Mouse (Mus musculus) heart, adult 2 months (tissue): ENCODE results near the gene Gclc. TPM values are rescaled to one million over a fixed set of nuclear protein-coding genes. Genes with fewer than 3 reads are reported as not detected.

Experiments
- DNase-seq, 2 experiments: peaks; one replicate each; pipeline ENCODE4 v3.0.0; 2021
- H3K27ac ChIP-seq: fragments of 200-600 bp; 2 replicates; pipeline ENCODE4 v1.8.1; 2022
- H3K27me3 ChIP-seq: fragments of 200-500 bp; 2 replicates; pipeline ENCODE4 v1.6.1; 2012; ENCODE audit warnings: mild to moderate bottlenecking, low read length, inconsistent platforms, mixed read lengths; ENCODE audit not compliant: control insufficient read depth, insufficient read depth
- H3K36me3 ChIP-seq: fragments of 200-500 bp; 2 replicates; pipeline ENCODE4 v1.6.1; 2012; ENCODE audit warnings: low read length, inconsistent platforms; ENCODE audit not compliant: control insufficient read depth, insufficient read depth
- H3K4me1 ChIP-seq: fragments of 200-500 bp; 2 replicates; pipeline ENCODE4 v1.6.1; 2011; ENCODE audit warnings: low read length; ENCODE audit not compliant: control insufficient read depth, insufficient read depth
- H3K4me3 ChIP-seq: fragments of 200-600 bp; 2 replicates; pipeline ENCODE4 v1.8.1; 2022
- H3K79me2 ChIP-seq: fragments of 200-500 bp; replicated peaks from 2 replicates; pipeline ENCODE4 v1.6.1; 2012; ENCODE audit warnings: mild to moderate bottlenecking, inconsistent platforms, low read length, moderate library complexity, mixed read lengths; ENCODE audit not compliant: control insufficient read depth, insufficient read depth
- H3K9ac ChIP-seq: fragments of 200-500 bp; 2 replicates; pipeline ENCODE4 v1.6.1; 2012; ENCODE audit warnings: low read depth, mild to moderate bottlenecking, control low read depth, inconsistent platforms, low read length, mixed read lengths
- CTCF ChIP-seq: fragments of 200-600 bp; IDR thresholded peaks from 2 replicates; pipeline ENCODE4 v1.8.1; 2022; ENCODE audit warnings: antibody characterized with exemption, mild to moderate bottlenecking, moderate library complexity
- EP300 ChIP-seq: fragments of 200-500 bp; IDR thresholded peaks from 2 replicates; pipeline ENCODE4 v1.6.1; 2011; ENCODE audit warnings: low read depth, low read length, control low read depth; ENCODE audit not compliant: insufficient read depth
- POLR2A ChIP-seq: fragments of 200-500 bp; IDR thresholded peaks from 2 replicates; pipeline ENCODE4 v1.6.1; 2011; ENCODE audit warnings: mild to moderate bottlenecking, low read depth, low read length, control low read depth; ENCODE audit not compliant: insufficient read depth
- WGBS: fragments of 180-500 bp; shearing (Covaris S2); methylation state at CpG from one replicate; pipeline ENCODE4 v1.1.7; 2018; 5-methylcytosine and 5-hydroxymethylcytosine counted together
- intact Hi-C: fragments of 180-260 bp; cut with DNase I; formaldehyde crosslinking; loops from one replicate; pipeline ENCODE4 v1.15.1; 2025
- polyA plus RNA-seq: library from polyadenylated mRNA; depleted of rRNA; stranded (reverse); fragments of >200 nt; gene quantifications from 2 replicates; pipeline ENCODE4 v1.2.3, GENCODE M21; 2012
- total RNA-seq, 2 experiments: library from RNA; stranded (reverse); gene quantifications; 2 replicates each; pipeline ENCODE4 v1.2.3; 2021

Gclc gene
- total and polyA plus RNA-seq, 3 experiments = 6.6 to 12.0 (median 10.6) TPM

DNA sequence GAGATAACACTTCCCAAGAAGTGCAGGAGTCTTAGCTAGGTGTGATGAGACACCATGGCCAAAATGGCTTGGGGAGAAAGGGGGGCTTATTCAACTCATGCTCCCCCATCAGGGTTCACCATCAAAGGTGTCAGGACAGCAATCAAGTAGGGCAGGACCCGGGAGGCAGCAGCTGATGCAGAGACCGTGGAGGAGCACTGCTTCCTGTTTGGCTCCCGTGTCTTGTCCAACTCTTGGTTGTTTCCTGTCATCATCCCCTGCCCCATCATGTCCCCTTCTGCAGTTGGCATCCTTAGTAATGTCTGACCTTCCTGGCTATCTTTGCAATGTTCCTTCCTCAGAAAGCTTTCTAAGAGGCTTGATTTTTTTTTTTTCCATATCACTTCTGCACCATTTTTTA lies 41.5 kb upstream of the Gclc start:
- TF ChIP-seq EP300 = no peak
- TF ChIP-seq POLR2A = no peak
- no peak for TF ChIP-seq CTCF
- Histone ChIP-seq H3K4me1 (no peaks in the 10 kb centered on the region), H3K9ac (no peak overlapping the region), H3K36me3 (no peaks in the 10 kb centered on the region), H3K4me3 (no peak overlapping the region), H3K27ac (no peak overlapping the region), H3K79me2 (no peaks in the 10 kb centered on the region), H3K27me3 (no peaks in the 10 kb centered on the region)
- intact Hi-C loops = no loop called here
- no peak for DNase-seq
- whole genome bisulfite sequencing = 22% methylated on average over 3 of the region's 3 CpGs

DNA sequence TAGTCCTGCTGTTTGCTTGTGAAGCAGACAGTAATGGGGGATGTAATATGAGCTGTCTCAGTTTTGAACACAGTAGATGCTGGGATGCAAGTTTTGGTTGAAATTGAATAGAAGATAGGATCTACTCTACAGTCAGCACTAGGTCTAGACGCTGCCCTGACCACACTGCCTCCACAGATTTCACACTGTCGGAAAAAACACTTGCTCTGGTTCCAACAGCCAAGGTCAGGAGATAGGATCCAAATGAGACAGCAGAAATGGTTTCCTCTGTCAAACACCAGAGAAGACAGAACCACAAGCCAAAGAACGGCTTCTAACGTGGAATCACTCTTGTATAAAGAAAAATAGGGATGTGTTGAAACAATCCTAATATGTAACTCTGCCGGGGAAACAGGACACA lies 41.0 kb upstream of the Gclc start:
- Histone ChIP-seq H3K4me1 (no peaks in the 10 kb centered on the region), H3K79me2 (no peaks in the 10 kb centered on the region), H3K36me3 (no peaks in the 10 kb centered on the region), H3K9ac (no peak overlapping the region), H3K27me3 (no peaks in the 10 kb centered on the region), H3K4me3 (no peak overlapping the region), H3K27ac (no peak overlapping the region)
- TF ChIP-seq EP300 = no peak
- TF ChIP-seq CTCF = no peak
- no peak for TF ChIP-seq POLR2A
- WGBS = 44% methylated on average over 5 of the region's 5 CpGs
- intact Hi-C loops = no loop called here
- DNase-seq = no peak

GRCm38 (mm10) chr9:77715262-77715661 lies 39.1 kb upstream of the Gclc start:
- WGBS = 98% methylated on average over 2 of the region's 2 CpGs
- intact Hi-C loops = no loop called here
- no peaks in the 10 kb centered on the region for H3K4me1 ChIP-seq
- DNase-seq = no peak
- H3K4me3 ChIP-seq = no peak overlapping the region
- no peaks in the 10 kb centered on the region for H3K27me3 ChIP-seq
- H3K27ac ChIP-seq = no peak overlapping the region
- H3K36me3 ChIP-seq = no peaks in the 10 kb centered on the region
- no peaks in the 10 kb centered on the region for H3K79me2 ChIP-seq
- TF ChIP-seq CTCF = no peak
- no peak for TF ChIP-seq POLR2A
- TF ChIP-seq EP300 = no peak
- no peak overlapping the region for H3K9ac ChIP-seq

DNA sequence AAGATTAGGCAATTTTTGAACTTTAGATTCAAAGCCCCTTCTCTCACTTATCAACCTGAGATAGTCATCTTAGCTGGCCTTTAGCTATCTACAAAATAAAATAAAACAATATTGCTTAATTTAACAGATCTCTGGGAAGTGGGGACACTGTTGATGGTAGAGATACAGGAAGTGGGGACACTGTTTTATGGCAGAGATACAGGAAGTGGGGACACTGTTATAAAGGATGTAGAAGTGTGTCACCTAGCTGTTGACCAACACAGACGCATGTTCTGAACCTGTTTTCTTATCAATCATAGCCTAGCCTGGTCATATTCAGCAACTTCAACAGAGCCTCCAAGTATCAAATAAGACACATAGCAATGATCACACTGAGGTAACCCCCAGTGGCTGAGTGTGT lies 38.3 kb upstream of the Gclc start:
- Histone ChIP-seq H3K36me3 (no peaks in the 10 kb centered on the region), H3K27ac (no peak overlapping the region), H3K79me2 (no peaks in the 10 kb centered on the region), H3K4me3 (no peak overlapping the region), H3K4me1 (no peaks in the 10 kb centered on the region), H3K9ac (no peak overlapping the region), H3K27me3 (no peaks in the 10 kb centered on the region)
- WGBS = 70% methylated on average over 1 of the region's 1 CpGs
- no peak for DNase-seq
- intact Hi-C loops = no loop called here
- no peak for TF ChIP-seq EP300
- no peak for TF ChIP-seq CTCF
- no peak for TF ChIP-seq POLR2A

DNA sequence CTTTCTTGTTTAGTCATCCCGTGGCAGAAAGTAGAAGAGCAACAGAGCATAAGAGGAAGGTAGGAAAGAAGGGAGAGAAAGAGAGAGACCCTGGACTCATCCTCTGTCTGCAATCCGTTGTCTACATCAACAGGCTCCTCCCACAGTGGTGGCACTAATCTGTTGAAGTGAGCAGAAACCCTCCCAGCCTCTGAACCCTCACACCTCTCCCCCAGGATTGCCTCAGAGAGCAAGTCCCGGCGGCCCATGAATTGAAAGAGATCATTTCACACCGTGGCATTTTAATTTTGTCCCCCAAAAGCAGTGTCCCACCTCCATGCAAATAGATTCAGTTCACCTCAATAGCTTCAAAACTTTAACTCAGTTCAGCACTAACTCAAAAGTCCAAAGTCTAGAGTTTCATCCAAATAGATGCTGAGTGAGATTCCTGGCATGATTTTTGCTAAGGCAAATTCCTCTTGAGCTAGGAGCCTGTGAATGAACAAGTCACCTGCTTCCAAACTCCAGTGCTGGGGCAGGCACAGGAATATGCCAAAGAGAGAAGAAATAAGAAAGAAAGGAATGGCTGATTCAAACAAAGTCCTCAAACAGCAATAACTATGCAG lies 36.4 kb upstream of the Gclc start:
- WGBS = 56% methylated on average over 5 of the region's 5 CpGs
- no peaks in the 10 kb centered on the region for H3K79me2 ChIP-seq
- no peaks in the 10 kb centered on the region for H3K36me3 ChIP-seq
- no peaks in the 10 kb centered on the region for H3K27me3 ChIP-seq
- DNase-seq = no peak
- no peak for TF ChIP-seq POLR2A
- no peak for TF ChIP-seq EP300
- TF ChIP-seq CTCF = no peak
- no peak overlapping the region for H3K27ac ChIP-seq
- H3K4me1 ChIP-seq = no peaks in the 10 kb centered on the region
- no peak overlapping the region for H3K4me3 ChIP-seq
- intact Hi-C loops = no loop called here
- no peak overlapping the region for H3K9ac ChIP-seq

DNA sequence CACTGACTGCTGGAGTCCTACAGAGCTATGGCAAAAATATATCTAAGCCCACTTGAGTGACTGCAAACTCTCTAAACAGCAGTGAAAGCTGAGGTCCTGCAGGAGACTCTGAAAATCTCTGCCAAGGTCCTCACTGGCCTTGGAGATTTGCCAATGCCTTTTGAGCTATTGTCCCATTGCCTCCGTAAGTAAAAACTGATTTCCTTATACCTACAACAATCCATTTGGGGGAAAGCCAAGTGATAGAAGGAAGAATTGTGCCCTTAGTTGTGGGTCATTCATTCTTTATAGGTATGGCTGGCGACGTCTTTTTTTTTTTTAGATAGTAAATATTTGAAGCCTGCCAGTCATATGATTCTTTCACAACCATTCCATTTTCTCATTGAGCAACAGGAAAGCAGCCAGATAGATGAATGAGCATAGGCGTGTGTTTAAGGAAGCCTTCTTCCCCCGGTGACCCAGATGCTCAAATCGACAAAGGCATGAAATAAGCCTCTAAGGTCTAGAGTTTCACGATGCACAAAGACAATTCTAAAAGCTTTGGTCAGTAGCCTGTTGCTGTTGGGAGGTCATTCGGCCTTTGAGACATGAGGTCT lies 35.4 kb upstream of the Gclc start:
- H3K9ac ChIP-seq = no peak overlapping the region
- no peak for TF ChIP-seq EP300
- no peak for TF ChIP-seq CTCF
- no peak for TF ChIP-seq POLR2A
- 48% methylated on average over 8 of the region's 8 CpGs for WGBS
- no peaks in the 10 kb centered on the region for H3K4me1 ChIP-seq
- no peak overlapping the region for H3K4me3 ChIP-seq
- no peaks in the 10 kb centered on the region for H3K79me2 ChIP-seq
- H3K27me3 ChIP-seq = no peaks in the 10 kb centered on the region
- intact Hi-C loops = no loop called here
- H3K36me3 ChIP-seq = no peaks in the 10 kb centered on the region
- no peak for DNase-seq
- no peak overlapping the region for H3K27ac ChIP-seq
